Mouse (Mus musculus) liver, adult 2 months (tissue): ENCODE data around the gene Casp8ap2. TPM values are rescaled to one million over a fixed set of nuclear protein-coding genes. Genes with fewer than 3 reads are reported as not detected.

Experiments
- DNase-seq: peaks from one replicate; pipeline ENCODE4 v3.0.0-alpha.2; 2011; ENCODE audit warnings: low read depth, low spot score; ENCODE audit errors: extremely low read depth
- H3K27ac ChIP-seq: fragments of 200-500 bp; replicated peaks from 2 replicates; pipeline ENCODE4 v1.5.1; 2012; ENCODE audit warnings: low read depth, mild to moderate bottlenecking, control low read depth, inconsistent platforms, low read length; ENCODE audit not compliant: insufficient read depth
- H3K27me3 ChIP-seq: fragments of 200-500 bp; 2 replicates; pipeline ENCODE4 v1.6.1; 2012; ENCODE audit warnings: mild to moderate bottlenecking, moderate library complexity, low read length, inconsistent platforms; ENCODE audit not compliant: control insufficient read depth, insufficient read depth
- H3K36me3 ChIP-seq: fragments of 200-500 bp; 2 replicates; pipeline ENCODE4 v1.6.1; 2012; ENCODE audit warnings: low read length, inconsistent platforms; ENCODE audit not compliant: control insufficient read depth, insufficient read depth
- H3K4me1 ChIP-seq: fragments of 200-500 bp; 2 replicates; pipeline ENCODE4 v1.6.1; 2011; ENCODE audit warnings: low read length; ENCODE audit not compliant: control insufficient read depth, insufficient read depth
- H3K4me3 ChIP-seq: fragments of 200-500 bp; 2 replicates; pipeline ENCODE4 v1.5.1; 2011; ENCODE audit warnings: low read depth, mild to moderate bottlenecking, control low read depth, low read length, moderate library complexity; ENCODE audit not compliant: insufficient read depth
- H3K79me2 ChIP-seq: fragments of 200-500 bp; 2 replicates; pipeline ENCODE4 v1.6.1; 2012; ENCODE audit warnings: inconsistent platforms, mild to moderate bottlenecking, low read length, moderate library complexity; ENCODE audit not compliant: control insufficient read depth, insufficient read depth
- H3K9ac ChIP-seq: fragments of 200-500 bp; 2 replicates; pipeline ENCODE4 v1.6.1; 2012; ENCODE audit warnings: low read depth, mild to moderate bottlenecking, control low read depth, inconsistent platforms, low read length
- CTCF ChIP-seq: fragments of 200-500 bp; IDR thresholded peaks from 2 replicates; pipeline ENCODE4 v1.5.1; 2011; ENCODE audit warnings: low read depth, low read length, control low read depth
- POLR2A ChIP-seq: fragments of 200-500 bp; IDR thresholded peaks from 2 replicates; pipeline ENCODE4 v1.6.1; 2011; ENCODE audit warnings: low read length, control low read depth; ENCODE audit not compliant: insufficient read depth; ENCODE audit errors: extremely low read depth
- WGBS: fragments of 180-500 bp; shearing (Covaris S2); methylation state at CpG from one replicate; pipeline ENCODE4 v1.1.7; 2018; 5-methylcytosine and 5-hydroxymethylcytosine counted together
- polyA plus RNA-seq: library from polyadenylated mRNA; depleted of rRNA; stranded (reverse); fragments of >200 nt; gene quantifications from 2 replicates; pipeline ENCODE4 v1.2.3, GENCODE M21; 2012; rRNA removed
- total RNA-seq: library from RNA; depleted of rRNA; stranded (reverse); fragments of >200 nt; gene quantifications from 2 replicates; pipeline ENCODE4 v1.2.3, GENCODE M21; 2014; rRNA removed

Gene Casp8ap2
- total RNA-seq (2.8 and 4.7 TPM in 2 replicates), polyA plus RNA-seq (0.58 and 0.97 TPM in 2 replicates)

- Histone ChIP-seq H3K4me1 (no peaks in the 10 kb centered on the region), H3K4me3 (peak within 1 kb of the TSS; percentile 87), H3K27me3 (no peaks in the 10 kb centered on the region), H3K9ac (peak within 1 kb of the TSS; percentile 91), H3K79me2 (peaks cover 11% of the 10 kb centered on the region; the same call in 1 of the 2 replicates), H3K27ac (peak within 1 kb of the TSS; percentile 65), H3K36me3 (no peaks in the 10 kb centered on the region)
- peak; percentile 97 for DNase-seq
- no peak for TF ChIP-seq CTCF
- peak; percentile 41; the same call in 1 of the 2 replicates for TF ChIP-seq POLR2A
- under 1% methylated on average over 67 of the region's 67 CpGs for WGBS
Measured at GRCm38 (mm10) chr4:32615034-32615881, at the start of gene Casp8ap2. TSS of gene Casp8ap2 (plus strand) at chr4:32615451.

GRCm38 (mm10) chr4:32569054-32569453 lies 46.2 kb upstream of the Casp8ap2 start:
- Histone ChIP-seq H3K27ac (peak overlapping the region; percentile 79), H3K36me3 (no peaks in the 10 kb centered on the region), H3K9ac (peak overlapping the region; percentile 40; the same call in 1 of the 2 replicates), H3K4me3 (no peak overlapping the region), H3K79me2 (no peaks in the 10 kb centered on the region), H3K4me1 (peaks cover 29% of the 10 kb centered on the region), H3K27me3 (no peaks in the 10 kb centered on the region)
- TF ChIP-seq POLR2A (no peak), CTCF (no peak)
- DNase-seq: no peak
- WGBS: 83% methylated on average over 4 of the region's 4 CpGs

GRCm38 (mm10) chr4:32569995-32570938 lies 45.0 kb upstream of the Casp8ap2 start:
- Histone ChIP-seq H3K9ac (peak overlapping the region; percentile 68), H3K79me2 (no peaks in the 10 kb centered on the region), H3K36me3 (no peaks in the 10 kb centered on the region), H3K4me1 (peaks cover 27% of the 10 kb centered on the region), H3K4me3 (peak overlapping the region; percentile 27), H3K27me3 (no peaks in the 10 kb centered on the region), H3K27ac (peak overlapping the region; percentile 89)
- peak; percentile 98 for DNase-seq
- 16% methylated on average over 17 of the region's 17 CpGs for WGBS
- TF ChIP-seq POLR2A: no peak
- TF ChIP-seq CTCF: no peak

- Histone ChIP-seq H3K27ac (peak overlapping the region; percentile 89), H3K9ac (no peak overlapping the region; the same call in 1 of the 2 replicates), H3K4me1 (peaks cover 26% of the 10 kb centered on the region), H3K4me3 (0 out of 2 replicates have a peak overlapping the region, but pooled peaks have one; percentile 2), H3K27me3 (no peaks in the 10 kb centered on the region), H3K79me2 (no peaks in the 10 kb centered on the region), H3K36me3 (no peaks in the 10 kb centered on the region)
- WGBS: 23% methylated on average over 8 of the region's 8 CpGs
- no peak for TF ChIP-seq POLR2A
- no peak for TF ChIP-seq CTCF
- peak; percentile 99 for DNase-seq
Measured at GRCm38 (mm10) chr4:32570939-32571317, 44.3 kb upstream of the Casp8ap2 start.

GRCm38 (mm10) chr4:32571441-32571840 lies 43.8 kb upstream of the Casp8ap2 start:
- 5% methylated on average over 3 of the region's 3 CpGs for WGBS

More at GRCm38 (mm10) chr4:32571441-32571840, 43.8 kb upstream of the Casp8ap2 start:
- Histone ChIP-seq H3K4me1 (peaks cover 26% of the 10 kb centered on the region), H3K27ac (peak overlapping the region; percentile 89), H3K27me3 (no peaks in the 10 kb centered on the region), H3K36me3 (0 out of 2 replicates have a peak, but pooled peaks cover 2% of the 10 kb centered on the region), H3K9ac (peak overlapping the region; percentile 2; the same call in 1 of the 2 replicates), H3K79me2 (no peaks in the 10 kb centered on the region), H3K4me3 (0 out of 2 replicates have a peak overlapping the region, but pooled peaks have one; percentile 2)
- DNase-seq: peak; percentile 94
- TF ChIP-seq POLR2A (no peak), CTCF (no peak)
